Mouse (Mus musculus) ovary, adult 2 months (tissue): Measurements from ENCODE around the gene Cp. TPM values are rescaled to one million over a fixed set of nuclear protein-coding genes. Genes with fewer than 3 reads are reported as not detected.

ENCODE experiments used
- polyA plus RNA-seq: library from polyadenylated mRNA; depleted of rRNA; stranded (reverse); fragments of >200 nt; gene quantifications from 2 replicates; pipeline ENCODE4 v1.2.3, GENCODE M21; 2012; rRNA removed

Cp gene
- 2.9 and 5.8 TPM in 2 replicates for polyA plus RNA-seq

DNA sequence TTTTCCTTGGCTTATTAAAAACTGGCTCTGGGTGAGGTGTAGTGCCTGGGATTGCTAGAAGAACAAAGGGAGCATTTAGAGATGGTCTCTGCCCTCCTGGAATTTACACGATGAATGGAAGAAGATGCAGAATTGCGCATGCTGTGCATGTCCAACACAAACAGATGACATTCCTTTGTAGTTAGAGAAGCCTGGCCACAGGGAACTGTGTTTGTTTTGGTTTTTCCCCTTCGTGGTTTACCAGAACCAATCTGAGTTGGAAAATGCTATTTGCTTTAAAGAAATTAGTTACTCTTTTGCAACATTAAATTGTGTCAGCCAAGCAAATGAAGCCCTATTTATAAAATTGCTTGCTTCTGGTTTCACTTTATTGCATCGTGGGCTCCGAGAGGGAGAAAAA lies at the start of gene Cp:
Gene Cp, plus strand, starts transcription at position 170 of the 400 bp plus-strand sequence.

DNA sequence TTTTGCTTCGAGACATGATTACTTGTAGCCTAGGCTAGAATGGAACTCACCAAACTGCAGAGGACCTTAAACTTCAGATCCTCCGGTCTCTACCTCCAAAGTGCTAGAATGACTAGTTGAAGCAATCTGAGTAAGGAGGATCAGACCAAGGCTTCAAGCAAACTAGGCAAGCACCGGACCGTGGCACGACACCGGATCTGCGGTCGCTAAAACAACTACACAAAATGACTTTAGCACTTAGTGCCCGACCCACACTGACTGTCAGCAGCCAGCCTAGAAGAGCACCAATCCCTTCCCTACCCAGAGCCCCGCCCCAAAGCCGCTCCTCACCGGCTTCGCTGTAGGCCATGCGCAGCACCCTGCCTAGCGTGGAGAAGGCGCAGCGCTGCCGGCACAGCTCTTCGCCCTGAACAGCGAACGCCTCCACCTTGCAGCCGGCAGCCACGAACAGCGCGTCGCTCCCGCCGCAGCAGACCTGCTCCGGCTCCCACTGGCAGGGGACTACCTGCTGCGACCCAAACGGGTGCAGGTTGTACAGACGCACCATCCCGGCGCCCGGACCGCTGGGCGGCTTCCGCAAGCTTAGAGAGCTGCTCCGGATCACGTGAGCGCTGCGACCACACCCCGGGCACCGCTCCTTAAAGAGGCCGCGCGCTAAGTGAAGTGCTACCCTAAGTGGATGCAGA lies 78.0 kb downstream of the Cp start, which contains the start of gene Hps3:
Gene Hps3, minus strand, starts transcription at position 597 of the 686 bp plus-strand sequence.

DNA sequence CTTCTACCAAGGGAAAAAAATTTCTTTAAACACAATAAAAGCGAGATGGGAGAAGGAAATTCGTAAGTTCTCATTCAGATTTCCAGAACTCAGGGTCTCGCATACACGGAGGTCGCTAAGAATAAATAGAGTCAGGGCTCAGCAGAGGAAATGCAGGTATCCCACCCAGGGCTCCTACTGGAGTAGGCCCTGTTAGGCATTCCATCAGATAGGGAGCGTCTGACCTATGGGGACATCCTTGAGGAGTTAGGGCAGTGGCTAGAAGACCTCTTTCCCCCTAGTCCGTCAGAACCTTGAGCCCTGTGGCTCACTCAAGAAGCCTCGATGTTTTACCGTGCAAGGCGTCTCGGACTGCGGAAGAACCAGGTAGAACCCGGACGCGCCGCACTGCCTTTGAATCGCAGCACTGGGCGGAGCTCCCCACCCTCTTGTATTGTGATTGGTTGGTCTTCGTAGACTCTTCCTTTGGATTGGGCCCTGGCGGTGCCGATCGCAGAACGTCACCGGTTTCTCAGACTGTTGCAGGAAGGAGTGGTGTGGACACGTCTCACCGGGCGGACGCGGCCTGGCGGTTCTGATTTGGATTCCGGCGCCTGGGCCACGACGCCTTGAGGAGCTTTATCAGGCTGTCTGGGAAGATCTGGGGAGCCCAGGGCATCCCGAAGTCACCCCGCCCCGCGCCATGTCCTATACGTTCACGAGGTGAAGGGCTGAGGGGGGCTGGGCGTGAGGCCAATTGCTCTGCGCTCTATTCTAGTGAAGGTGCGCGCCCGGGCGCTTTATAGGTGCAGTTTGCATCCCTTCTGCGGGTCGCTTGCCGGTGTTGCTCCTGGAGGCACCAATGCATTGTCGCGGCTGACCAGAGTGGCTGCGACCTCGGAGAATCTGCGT lies 100.7 kb downstream of the Cp start, which contains the start of gene Hltf:
Gene Hltf, plus strand, starts transcription at position 506 of the 891 bp plus-strand sequence.

Other genes starting within 250 kb of the Cp start
- 37.9 and 66.1 TPM in 2 replicates for gene Hps3, start 78.3 kb downstream of the Cp start, polyA plus RNA-seq
- 2.4 TPM in 2 replicates for gene Hltf, start 100.8 kb downstream of the Cp start, polyA plus RNA-seq
- 18.9 and 21.4 TPM in 2 replicates for gene Gyg, start 198.3 kb downstream of the Cp start, polyA plus RNA-seq